Mouse (Mus musculus) frontal cortex, postnatal 36 days (tissue): ENCODE results near the gene Gprasp1.
"Not testable (repeated sequence)": the region's sequence is repeated elsewhere in the genome, so short reads cannot be mapped to it uniquely, and the experiment has no call there.

Experiments used
- DNase-seq, 2 experiments: peaks; one replicate each; pipeline ENCODE4 v3.0.0; 2022; ENCODE audit warnings: low spot score in 2 of 2

The Gprasp1 gene

GRCm38 (mm10) chrX:135742304-135743055 lies at the start of gene Gprasp1, which contains the start of gene Armcx5:
TSS of gene Gprasp1 (plus strand) at chrX:135742733.
TSS of gene Armcx5 (plus strand) at chrX:135742733.
- peak; percentile 86 to 92 for DNase-seq

GRCm38 (mm10) chrX:135693633-135694032 lies 48.9 kb upstream of the Gprasp1 start, which contains the start of gene Tcp11x2:
TSS of gene Tcp11x2 (minus strand) at chrX:135693790.
- DNase-seq = no peak

- DNase-seq = no peak
Observed at GRCm38 (mm10) chrX:135703111-135703510, 39.4 kb upstream of the Gprasp1 start.

GRCm38 (mm10) chrX:135704349-135704748 lies 38.2 kb upstream of the Gprasp1 start:
- no peak for DNase-seq

GRCm38 (mm10) chrX:135712845-135713244 lies 29.7 kb upstream of the Gprasp1 start:
- no peak for DNase-seq

GRCm38 (mm10) chrX:135725161-135725560 lies 17.4 kb upstream of the Gprasp1 start, which contains the start of gene Tmsb15a:
TSS of gene Tmsb15a (minus strand) at chrX:135725261.
- DNase-seq = no peak

GRCm38 (mm10) chrX:135738730-135739520 lies 3.6 kb upstream of the Gprasp1 start:
- DNase-seq = no peak

GRCm38 (mm10) chrX:135743056-135743355 lies 473 bp downstream of the Gprasp1 start:
- DNase-seq = no peak

- not testable (repeated sequence) for DNase-seq
Observed at GRCm38 (mm10) chrX:135745376-135745775, 2.8 kb downstream of the Gprasp1 start.

GRCm38 (mm10) chrX:135752832-135753231 lies 10.3 kb downstream of the Gprasp1 start:
- DNase-seq = peak; percentile 66 to 78

GRCm38 (mm10) chrX:135761707-135762106 lies 19.2 kb downstream of the Gprasp1 start:
- peak in 1 of 2 experiments; percentile 10 for DNase-seq

GRCm38 (mm10) chrX:135768043-135768548 lies 25.6 kb downstream of the Gprasp1 start:
- DNase-seq = no peak

- DNase-seq = no peak
Observed at GRCm38 (mm10) chrX:135768565-135768964, 26.0 kb downstream of the Gprasp1 start.

GRCm38 (mm10) chrX:135791536-135791935 lies 49.0 kb downstream of the Gprasp1 start:
- DNase-seq = no peak

GRCm38 (mm10) chrX:135792326-135792725 lies 49.8 kb downstream of the Gprasp1 start:
- DNase-seq = peak in 1 of 2 experiments; percentile 26

- peak; percentile 41 to 61 for DNase-seq
Observed at GRCm38 (mm10) chrX:135795591-135796304, 53.2 kb downstream of the Gprasp1 start.

- peak in 1 of 2 experiments; percentile 15 for DNase-seq
Observed at GRCm38 (mm10) chrX:135796305-135797211, 54.0 kb downstream of the Gprasp1 start.

- DNase-seq = peak; percentile 41 to 59
Observed at GRCm38 (mm10) chrX:135797212-135797644, 54.7 kb downstream of the Gprasp1 start, which contains the start of gene Bhlhb9. TSS of gene Bhlhb9 (plus strand) at chrX:135797594.

GRCm38 (mm10) chrX:135804149-135804548 lies 61.6 kb downstream of the Gprasp1 start:
- no peak for DNase-seq

GRCm38 (mm10) chrX:135805780-135806179 lies 63.2 kb downstream of the Gprasp1 start:
- peak; percentile 21 to 49 for DNase-seq

- DNase-seq = not testable (repeated sequence)
Observed at GRCm38 (mm10) chrX:135835896-135836295, 93.4 kb downstream of the Gprasp1 start.
